Mouse (Mus musculus) thymus, adult 18-20 months (tissue): ENCODE results near the gene Tlr9.

Source experiments
- DNase-seq, 2 experiments: peaks; one replicate each; pipeline ENCODE4 v3.0.0; 2022; ENCODE audit warnings: mixed read lengths in 2 of 2

Gene Tlr9

DNA sequence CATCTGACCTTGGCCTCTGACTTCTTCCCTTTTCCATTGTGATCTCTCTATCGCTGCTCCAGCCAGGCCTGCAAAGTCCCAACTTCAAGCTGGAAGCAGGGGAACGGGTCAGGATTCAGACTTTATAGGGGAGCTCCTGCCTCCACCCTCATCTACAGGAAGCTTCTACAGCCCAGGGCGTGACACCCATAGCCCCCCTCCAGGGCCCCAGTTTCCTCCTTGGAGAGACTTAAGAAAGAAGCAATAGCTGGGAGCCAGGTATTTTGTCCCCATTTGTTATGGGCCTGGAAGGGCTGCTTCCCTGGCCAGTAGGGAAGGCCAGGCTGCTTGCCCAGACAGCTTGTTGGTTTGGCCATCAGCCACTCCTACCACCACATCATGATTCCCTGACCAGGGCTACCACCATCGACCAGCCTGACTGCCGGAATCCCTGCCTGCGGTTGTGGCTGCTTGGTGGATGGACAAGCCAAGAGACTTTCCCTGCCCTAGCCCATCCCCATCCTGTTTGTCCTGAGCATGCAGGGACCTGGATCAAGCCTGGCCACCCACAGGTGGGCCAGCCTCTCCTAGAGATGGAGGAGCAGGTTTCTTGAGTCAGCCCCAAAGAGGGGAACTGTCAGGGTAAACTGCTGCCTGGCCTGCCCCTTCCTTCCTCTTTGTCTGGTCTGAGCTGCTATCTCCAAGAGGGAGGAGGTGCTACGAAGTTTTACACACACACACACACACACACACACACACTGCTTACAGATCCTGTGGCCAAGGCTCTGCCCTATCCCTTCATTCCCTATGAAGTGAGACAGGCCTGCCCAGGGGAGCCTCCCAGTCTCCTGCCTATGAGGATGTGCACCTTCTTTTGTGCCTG lies 18.2 kb upstream of the Tlr9 start:
- no peak for DNase-seq

DNA sequence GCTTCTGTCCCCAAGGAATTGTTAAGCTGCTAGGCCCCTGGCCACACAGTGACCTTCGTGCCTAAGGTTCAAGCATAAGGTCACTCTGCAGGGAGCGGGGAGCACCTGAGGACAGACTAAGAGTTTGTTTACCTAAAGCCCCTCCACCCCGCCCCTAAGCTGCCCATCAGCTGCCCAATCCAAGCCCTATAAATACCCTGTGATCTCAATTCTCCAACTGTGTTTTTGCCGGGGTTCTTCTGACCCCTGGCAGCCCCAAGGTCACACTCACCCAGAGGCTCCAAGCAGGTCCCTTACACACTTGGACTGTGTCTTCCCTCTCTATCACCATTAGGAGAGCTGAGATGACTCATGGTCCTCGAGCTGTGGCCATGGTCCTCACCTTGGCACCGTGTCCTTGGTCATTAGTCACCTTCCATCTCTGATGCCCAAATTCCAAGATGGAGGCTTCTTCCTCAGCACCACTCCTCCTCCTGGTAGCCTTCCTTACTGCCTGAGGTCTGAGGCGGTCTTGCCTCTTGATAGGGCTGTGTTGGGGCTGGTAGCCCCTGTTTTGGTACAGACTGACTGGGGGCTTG lies 16.6 kb upstream of the Tlr9 start:
- DNase-seq, result no peak

DNA sequence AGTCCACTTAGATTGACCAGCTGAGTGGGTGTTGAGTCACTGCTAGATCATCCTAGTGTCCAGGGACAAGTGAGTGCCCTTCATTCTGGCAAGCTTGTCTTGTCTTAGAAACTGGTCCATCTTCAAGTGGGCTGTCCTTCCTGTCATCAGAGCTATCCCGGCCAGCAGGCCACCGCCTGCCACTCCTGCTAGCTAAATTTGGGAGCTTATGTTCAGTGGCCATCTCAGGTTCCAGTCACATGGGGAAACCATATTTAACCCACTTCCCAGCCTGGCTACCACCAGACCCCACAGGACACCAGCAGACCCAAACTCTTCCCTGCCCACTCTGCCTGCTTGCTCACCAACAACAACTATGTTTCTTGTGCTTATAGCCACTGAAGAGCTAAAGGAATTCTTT lies 15.9 kb upstream of the Tlr9 start:
- DNase-seq, result no peak

DNA sequence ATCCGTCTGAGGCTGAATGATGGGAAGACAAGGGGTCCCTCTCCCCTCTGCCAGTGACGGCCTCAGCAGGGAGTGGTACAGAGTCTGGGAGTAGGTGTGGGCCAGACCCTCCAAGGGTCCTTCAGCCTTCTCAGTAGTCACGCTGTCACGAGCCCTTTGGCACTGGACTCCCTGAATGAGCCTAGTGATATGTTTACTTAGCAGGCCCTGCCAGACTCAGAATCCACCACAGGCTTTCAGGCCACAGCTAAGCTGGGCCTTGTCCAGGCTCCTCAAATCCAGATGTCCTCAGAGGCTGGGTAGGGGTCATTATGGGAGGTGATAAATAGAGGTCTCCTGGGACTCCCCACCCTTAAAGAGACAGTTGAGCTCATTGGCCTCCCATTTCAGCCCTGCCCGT lies 14.2 kb upstream of the Tlr9 start:
- no peak for DNase-seq

DNA sequence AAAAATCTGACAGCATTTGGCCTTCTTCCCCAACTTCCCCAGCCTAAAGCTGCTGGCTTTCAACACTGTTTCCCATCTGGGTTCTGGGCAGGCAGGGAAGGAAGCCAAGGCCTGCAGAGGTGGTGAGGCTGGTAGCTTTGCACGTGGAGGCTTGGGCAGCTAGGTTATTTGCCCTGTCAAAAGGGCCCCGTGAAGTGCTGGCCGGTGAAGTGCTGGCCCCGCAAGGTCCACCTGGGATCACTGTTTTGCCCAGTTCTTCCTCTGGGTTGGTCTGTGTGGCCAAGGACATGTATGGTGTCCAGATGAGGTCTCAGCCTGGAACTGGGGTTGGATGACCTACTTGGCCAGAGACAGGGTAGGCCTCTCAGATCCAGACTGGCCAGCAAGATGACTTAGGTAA lies 12.4 kb upstream of the Tlr9 start:
- DNase-seq, result no peak

DNA sequence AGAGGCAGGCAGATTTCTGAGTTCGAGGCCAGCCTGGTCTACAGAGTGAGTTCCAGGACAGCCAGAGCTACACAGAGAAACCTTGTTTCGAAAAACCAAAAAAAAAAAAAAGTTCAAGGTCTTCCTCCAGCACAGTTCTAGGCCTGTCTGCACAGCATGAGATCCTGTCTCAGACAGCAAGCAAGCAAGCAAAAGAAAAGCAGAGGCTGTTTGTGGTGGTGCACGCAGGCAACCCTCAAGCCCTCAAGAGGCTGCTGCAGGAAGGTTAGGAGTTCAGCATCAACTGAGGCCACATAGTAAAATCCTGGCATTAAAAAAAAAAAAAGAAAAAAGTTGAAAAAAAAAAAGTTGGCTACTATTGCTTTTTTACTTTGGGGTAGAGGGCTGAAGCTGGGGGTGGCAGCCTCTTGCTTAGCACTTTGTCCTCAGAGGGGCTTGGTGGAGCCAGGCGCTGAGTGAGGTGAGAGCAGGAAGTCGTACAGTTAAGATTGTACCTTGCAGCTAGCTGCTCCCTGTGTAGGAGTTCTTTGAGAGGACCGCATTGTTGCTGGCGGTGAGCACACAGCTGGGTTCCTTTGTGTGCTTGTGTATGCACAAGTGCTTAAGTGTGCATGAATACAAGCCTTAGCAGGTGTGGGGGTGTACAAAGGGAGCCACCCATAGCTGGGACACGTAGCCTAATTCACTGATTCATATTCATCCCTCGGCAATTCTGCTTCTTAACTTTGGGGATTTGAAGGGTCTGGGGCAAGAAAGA lies 11.4 kb upstream of the Tlr9 start:
- peak; percentile 52 to 67 for DNase-seq

GRCm38 (mm10) chr9:106211680-106212593 lies 10.5 kb upstream of the Tlr9 start:
- peak; percentile 72 to 74 for DNase-seq

DNA sequence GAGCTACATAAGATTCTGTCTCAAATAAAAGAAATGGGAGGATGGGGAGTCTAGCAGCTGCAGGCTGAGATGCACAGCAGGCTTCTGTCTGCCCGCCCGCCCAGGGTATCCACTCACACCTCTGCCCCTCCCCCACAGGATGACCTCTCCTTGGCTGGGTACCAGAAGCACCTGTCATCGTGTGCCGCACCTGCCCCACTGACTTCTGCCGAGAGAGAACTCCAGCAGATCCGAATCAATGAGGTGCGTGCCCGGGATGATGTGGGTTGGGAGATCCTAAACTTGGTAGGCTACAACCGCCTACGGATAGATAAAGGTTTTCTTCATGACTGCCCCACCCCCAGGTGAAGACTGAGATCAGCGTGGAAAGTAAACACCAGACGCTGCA lies 9.8 kb upstream of the Tlr9 start:
- DNase-seq, result no peak

GRCm38 (mm10) chr9:106215341-106216125 lies 6.9 kb upstream of the Tlr9 start:
- no peak for DNase-seq

GRCm38 (mm10) chr9:106216971-106217370 lies 5.4 kb upstream of the Tlr9 start:
- no peak for DNase-seq

DNA sequence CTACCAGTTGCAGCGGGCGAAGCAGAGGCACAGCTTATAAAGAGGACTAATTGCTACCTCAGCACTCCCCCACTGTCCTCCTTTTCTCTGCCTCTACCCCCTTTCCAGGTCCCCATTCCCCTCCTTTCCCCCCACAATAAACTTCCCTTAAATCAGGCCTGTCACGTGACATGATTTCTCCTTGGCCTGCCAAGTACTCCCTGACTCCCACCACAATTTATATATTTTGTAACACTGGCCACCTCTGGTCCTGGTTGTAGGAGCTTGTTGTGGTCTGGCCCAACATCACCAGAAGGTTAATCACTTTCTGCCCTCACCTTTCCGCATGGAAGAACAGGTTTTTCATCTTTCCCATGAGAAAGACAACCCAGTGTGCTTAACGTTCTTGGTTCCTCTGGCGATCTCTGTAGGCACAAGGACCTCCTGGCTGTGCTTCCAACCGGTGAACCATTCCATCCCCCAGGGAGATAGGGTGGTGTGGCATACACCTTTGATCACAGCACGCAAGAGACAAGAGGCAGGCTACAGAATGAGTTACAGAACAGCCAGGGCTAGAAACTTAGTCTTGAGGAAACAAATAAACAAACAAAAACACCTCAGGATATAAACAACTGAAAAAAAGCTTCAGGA lies 1.4 kb upstream of the Tlr9 start:
- DNase-seq, result no peak

DNA sequence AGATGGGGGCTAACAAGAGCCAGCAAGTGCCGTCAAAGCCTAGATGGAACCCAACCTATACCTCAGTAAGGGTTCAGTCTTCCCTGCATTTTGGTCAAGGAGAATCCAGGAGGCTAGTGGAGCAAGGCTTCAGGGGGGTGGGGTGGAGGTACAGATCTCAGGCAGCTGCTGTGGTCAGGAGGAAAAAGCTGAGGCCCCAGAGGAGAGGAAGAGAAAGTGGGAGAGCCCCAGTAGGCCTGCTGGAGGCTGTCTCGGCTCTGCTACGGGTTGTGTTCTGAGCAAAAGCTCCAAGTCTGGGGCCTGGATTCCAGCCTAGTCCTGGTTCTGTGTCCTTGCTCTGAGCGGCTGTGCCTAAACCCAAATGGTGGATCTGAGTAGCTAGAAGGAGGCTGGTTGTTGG lies 596 bp downstream of the Tlr9 start:
- DNase-seq, result no peak

GRCm38 (mm10) chr9:106225469-106226150 lies 3.2 kb downstream of the Tlr9 start:
- DNase-seq, result no peak

GRCm38 (mm10) chr9:106226151-106226682 lies 3.8 kb downstream of the Tlr9 start:
- DNase-seq, result no peak

GRCm38 (mm10) chr9:106227790-106228429 lies 5.5 kb downstream of the Tlr9 start:
- no peak for DNase-seq

DNA sequence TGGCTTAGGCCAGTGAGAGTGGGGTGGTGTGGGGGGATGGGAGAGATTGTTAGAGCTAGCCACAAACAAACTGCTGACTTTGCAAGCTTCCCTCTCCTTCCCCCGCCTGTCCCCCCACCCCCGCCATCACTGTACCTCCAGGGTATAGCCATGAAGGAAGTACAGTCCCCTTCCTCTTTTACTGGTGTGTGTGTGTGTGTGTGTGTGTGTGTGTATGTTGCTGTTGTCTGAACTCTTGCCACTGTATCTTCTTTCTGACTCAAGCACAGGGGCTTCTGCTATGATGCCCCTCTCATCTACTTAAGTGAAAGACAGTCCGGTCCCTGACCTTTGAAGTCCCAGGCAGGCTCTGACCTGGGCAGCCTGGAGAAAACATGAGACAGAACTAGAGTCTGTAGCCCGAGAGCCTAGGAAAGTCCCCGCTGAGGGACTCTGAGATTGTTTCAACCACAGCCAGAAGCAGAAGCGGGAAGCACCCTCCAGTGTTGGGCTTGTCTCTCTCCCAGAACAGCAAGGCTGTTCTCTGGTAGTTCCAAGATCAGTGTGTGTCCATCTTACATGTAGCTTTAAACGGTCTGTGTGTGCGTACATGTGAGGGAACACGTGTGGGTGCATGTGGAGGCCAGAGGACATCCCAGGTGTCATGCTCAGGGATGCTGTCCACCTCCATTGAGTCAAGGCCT lies 7.8 kb downstream of the Tlr9 start:
- DNase-seq, result no peak

DNA sequence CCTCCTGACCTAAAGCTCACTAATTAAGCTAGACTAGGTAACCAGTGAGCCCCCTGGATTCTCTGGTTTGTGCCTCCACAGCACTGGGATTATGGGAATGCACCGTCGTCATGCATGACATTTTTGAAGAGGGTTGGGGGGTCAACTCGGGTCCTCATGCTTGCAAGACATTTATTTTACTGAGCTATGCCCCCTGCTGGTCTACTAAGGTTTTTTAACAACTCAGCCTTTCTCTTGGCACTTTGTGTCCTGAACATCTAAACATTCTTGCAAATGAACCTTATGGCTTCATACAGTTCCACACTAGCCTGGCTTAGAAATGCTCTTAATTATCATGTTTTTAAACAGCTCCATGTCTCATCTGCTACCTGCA lies 8.3 kb downstream of the Tlr9 start:
- no peak for DNase-seq

DNA sequence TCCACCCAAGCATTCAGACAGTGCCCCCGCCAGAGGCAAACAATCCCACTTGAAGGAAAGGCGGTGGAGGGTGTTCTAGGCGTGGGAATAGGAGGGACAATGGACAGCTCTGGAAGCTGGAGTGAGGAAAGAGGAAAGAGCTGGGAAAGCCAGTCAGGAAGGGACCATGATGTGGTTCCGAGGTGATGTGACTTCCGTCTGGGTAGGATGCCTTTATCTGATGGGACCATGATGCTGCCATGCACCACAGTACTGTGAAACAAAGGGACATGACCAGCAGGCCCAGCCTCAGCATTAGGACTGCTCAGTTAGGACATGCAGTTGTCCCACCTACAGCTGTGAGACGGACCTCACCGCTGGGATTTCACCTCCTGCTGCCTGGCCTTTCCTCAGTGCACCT lies 8.8 kb downstream of the Tlr9 start:
- no peak for DNase-seq

DNA sequence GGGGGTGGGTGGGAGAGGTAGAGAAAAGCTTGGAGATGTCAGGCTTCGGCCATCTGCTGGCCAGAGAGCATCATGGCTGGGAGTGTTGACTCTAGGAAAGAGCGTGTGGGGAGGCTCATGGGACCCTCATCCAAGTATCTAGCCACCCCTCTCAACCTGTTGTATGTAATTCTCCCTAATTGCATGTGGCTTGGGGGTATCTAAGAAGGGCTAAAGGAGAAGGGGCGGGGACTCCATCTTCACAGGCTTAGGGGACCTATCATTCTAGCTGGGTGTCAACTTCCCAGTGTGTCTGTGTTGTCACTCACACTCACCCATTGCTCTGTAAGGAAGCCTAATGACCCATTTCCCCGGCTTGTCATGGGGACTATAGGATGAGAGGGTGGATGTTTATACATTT lies 9.4 kb downstream of the Tlr9 start:
- DNase-seq, result no peak

DNA sequence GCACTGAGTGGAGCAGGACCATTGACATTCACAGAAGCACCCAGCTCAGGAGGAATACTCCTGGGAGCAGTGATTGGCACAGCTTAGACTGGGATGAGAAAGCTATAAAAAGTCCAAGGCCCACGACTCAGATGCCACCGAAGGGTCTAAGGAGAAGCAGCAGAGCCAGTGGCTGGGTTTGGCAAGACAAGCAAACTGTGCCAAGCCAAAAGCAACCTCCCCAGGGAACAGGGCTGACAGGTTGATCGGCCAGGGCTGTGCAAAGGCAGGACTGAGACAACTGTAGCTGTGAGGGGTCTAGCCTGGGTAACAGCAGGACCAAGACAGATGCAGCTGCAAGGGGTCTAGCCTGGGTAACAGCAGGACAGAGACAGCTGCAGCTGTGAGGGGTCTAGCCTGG lies 10.6 kb downstream of the Tlr9 start:
- DNase-seq, result no peak
